Mouse (Mus musculus) frontal cortex, postnatal 10 days (tissue): ENCODE measurements around the gene Dynll1.

Experiments used
- DNase-seq, 2 experiments: peaks; one replicate each; pipeline ENCODE4 v3.0.0; 2022; ENCODE audit warnings: low spot score in 2 of 2, mixed read lengths in 1 of 2

The Dynll1 gene

GRCm38 (mm10) chr5:115300792-115301614 is at the start of gene Dynll1:
TSS of gene Dynll1 (minus strand) at chr5:115300999.
- DNase-seq: peak; percentile 97 to 100

DNA sequence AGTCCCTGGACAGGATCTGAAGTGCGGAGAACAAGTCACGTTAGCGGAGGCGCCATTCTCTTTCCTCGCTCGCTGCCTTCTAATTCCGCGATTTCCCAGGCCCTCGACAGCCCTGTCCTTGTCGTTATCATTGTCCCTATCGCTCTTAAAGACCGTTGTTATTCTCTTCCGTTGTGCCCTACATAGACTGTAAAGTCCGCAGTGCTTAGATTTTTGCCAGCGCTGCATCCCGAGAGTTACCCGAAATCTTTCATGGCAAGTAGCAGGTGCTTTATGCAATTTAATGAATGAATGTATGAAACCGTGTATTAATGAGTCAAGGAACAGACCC is 48.4 kb upstream of the Dynll1 start:
- DNase-seq: no peak

DNA sequence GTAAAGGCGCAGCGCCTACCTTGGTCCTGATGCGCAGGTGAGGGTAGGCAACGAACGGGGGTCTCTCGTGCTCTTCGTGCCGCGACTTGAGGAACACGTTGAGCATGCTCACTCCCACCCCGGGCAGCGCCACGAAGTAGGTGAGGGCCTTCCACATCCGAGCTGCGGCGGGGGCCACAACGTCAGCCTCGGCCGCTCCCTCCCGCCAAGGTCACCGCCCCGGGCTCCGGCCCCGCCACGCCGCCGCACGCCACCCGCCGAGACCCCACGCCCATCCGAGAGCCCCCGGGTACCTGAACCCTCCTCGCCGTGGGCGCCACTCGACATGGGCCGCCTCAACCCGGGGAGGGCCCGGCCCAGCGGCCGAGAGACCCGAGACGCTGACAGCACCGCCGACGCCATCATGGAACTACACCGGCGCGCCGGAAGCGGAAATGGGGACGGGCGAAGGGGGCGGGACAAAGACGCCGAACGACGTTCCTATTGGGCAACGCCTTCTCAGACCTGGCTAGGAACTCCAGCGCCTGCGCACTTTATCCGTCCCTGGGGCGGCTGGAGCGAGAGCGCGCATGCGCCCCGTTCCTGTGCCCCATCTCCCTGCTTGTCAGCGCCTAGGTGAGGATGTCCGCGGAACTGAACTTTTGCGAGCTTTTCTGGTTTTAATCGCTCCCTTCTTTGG is 47.9 kb upstream of the Dynll1 start, which contains the start of gene Cox6a1:
Gene Cox6a1 (minus strand): TSS at position 436 of the 679 bp plus-strand sequence.
- DNase-seq: peak; percentile 96 to 98

GRCm38 (mm10) chr5:115347564-115347963 is 46.8 kb upstream of the Dynll1 start:
- DNase-seq: peak in 1 of 2 experiments; percentile 67

DNA sequence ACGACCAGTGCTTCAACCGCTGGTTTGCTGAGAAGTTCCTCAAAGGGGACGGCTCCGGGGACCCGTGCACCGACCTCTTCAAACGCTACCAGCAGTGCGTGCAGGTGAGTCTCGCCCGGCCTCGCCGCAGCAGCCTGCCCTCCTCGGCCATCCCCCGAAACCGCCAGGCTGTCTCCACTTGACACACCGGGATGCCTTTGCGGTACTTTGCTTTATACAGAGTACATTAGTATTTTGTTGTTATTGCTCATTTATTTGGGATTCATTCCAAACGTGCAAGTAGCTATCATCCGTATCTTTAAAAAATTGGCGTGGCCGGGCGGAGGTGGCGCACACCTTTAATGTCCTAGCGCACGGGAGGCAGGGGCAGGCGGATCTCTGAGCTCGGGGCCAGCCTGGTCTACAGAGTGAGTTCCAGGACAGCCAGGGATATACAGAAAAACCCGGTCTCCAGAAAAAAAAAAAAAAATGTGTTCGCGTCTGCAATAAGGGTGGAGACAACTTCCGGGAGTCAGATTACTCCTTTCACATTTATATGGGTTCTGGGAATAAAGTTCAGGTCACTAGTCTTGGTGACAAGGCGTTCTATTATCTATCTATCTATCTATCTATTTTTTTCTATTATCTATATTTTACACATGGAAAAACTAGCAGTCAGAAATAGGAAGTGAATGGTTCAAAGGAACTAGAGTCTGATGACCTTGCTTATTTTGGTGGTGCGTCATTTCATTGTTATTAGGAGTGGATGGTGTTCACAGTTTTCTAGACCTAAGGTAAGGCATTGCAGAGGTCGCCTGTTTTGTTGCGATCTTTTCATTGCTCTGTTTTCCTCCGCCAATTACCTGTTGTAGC is 40.7 kb upstream of the Dynll1 start:
- no peak for DNase-seq

- peak; percentile 77 to 88 for DNase-seq
These were observed 39.9 kb upstream of the Dynll1 start, which contains the start of the genes Gatc and Triap1 for GRCm38 (mm10) chr5:115340577-115341313. TSS of gene Gatc (minus strand) at chr5:115341178. TSS of gene Triap1 (plus strand) at chr5:115341225.

GRCm38 (mm10) chr5:115340007-115340406 is 39.2 kb upstream of the Dynll1 start:
- no peak for DNase-seq

- no peak for DNase-seq
These were observed 32.8 kb upstream of the Dynll1 start for GRCm38 (mm10) chr5:115333626-115334025.

- DNase-seq: no peak
These were observed 30.2 kb upstream of the Dynll1 start for GRCm38 (mm10) chr5:115330955-115331354.

DNA sequence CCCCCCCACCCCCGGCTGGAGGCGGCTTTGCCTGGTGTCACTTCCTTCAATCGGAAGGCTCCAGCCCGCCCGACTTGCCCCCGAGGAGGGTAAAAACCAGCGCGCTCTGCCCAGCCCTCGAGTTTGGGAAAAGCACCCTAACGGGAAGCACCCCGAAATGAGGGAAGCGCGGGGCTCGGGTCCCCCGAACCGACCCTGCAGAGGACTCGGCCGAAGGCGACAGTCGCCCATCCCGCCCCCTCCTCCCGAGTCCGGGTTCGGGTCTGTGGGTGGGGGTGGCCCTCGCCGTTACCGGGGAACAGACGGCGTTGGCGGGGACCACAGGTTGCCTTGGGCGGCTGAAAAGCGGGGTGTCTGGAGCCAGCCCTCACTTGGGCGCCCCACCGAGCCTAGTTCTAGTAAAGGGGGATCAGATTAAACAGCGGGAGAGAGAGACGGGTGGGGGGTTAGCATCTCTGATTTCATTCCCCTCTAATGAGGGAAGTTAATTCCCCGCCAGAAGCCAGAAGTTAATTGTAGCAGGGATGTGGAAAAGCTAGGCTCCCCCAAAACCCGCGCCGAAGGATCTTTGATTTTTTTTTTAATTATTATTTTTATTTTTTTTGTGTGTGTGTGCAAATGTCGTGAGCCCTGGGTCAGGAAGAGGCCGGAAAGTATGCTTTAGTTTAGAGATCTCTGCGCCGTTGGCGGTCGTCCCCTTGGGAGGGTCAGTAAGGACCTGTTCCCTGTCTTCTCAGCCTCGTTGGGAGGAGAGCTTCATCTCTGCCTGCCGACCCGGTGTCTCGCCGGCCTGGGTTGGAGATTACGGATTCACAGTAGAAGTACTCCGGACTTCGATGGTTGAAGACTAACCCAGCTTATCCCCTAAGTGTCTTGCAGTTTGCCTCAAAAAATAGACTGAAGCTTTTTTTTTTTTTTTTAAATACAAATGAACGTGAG is 27.1 kb upstream of the Dynll1 start:
- DNase-seq: peak; percentile 53 to 56

- peak; percentile 89 to 94 for DNase-seq
These were observed 26.2 kb upstream of the Dynll1 start, which contains the start of gene Srsf9 for GRCm38 (mm10) chr5:115326875-115327609. TSS of gene Srsf9 (plus strand) at chr5:115327177.

- no peak for DNase-seq
These were observed 25.5 kb upstream of the Dynll1 start for GRCm38 (mm10) chr5:115326256-115326831.

DNA sequence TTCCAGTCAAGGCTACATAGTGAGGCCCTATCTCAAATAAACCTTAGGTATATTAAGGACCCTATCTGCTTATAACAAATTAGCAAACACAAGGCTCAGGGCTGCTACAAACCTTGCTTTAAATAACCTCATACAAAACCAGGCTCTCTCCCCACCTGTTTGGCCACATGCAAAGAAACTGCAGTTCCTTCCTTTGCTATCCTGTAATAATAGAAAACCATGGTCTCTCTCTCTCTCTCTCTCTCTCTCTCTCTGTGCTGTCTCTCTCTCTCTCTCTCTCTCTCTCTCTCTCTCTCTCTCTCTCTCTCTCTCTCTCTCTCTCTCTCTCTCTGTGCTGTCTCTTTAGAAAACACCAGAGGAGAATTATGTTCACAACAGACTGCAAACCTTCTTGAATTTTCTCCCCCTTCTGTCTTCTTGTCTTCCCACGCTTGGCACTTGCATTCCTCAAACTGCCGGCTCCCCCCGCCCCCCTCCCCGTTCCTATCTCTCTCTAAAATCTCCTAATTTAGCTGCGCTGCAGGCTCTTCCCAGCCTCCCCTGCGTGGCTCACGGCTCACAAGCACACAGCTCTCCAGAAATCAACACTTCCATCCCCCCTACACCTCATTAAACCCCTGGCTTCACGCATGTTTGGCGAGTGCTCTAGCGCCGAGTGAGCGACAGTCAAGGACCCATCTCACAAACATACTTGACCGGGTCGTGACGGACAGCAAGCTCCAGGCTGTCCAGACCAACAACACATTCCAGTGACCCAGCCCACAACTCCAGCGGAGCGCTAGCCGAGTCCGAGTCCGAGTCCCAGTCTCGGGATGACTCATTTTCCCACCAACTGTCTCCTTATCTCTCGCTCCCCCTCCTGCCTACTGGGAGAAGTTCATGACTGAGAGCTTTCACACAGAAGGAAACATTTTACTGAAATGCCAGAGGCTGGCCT is 18.5 kb upstream of the Dynll1 start:
- DNase-seq: peak; percentile 63 to 75

DNA sequence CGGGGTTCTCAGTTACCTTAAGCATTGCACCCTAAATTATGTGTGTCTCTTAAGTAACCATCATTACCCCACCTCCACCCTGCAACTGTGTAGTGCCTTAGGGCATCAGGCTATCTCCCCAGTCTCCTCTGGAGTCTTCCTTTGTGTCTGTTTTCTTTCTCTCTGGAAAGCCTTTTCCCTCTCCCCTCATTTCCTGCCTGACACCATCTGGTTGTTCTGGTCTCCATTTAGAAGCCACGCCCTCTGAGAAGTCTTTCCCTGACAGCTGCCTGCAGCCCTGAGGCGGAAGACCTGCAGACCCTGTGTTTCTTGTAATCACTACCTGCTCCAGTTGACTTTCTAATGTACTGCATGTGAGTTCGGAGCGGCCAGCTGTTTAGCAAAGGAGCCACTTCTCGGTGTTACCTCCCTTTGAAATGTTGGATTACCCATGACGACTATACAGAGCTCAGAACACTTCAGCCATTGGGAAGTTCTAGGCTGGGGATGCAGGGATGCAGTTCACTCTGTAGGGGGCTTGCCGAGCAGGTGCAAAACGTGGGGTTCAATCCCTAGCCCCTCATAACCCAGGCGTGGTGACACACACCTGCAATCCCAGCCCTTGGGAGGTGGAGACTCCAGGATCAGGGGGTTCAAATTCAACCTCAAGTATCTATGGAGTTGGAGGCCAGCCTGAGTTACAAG is 17.0 kb upstream of the Dynll1 start:
- no peak for DNase-seq

- DNase-seq: no peak
These were observed 16.3 kb upstream of the Dynll1 start for GRCm38 (mm10) chr5:115316968-115317644.

GRCm38 (mm10) chr5:115313668-115313943 is 12.8 kb upstream of the Dynll1 start:
- DNase-seq: no peak
